Mouse (Mus musculus) left cerebral cortex, adult 8-10 months (tissue): ENCODE results near the gene Pde4b. TPM values are rescaled to one million over a fixed set of nuclear protein-coding genes. Genes with fewer than 3 reads are reported as not detected.

Experiments used
- DNase-seq, 2 experiments: peaks; one replicate each; pipeline ENCODE4 v3.0.0; 2022; ENCODE audit warnings: low spot score in 2 of 2
- total RNA-seq, 4 experiments: library from RNA; stranded (reverse); gene quantifications; 2 replicates each; pipeline ENCODE4 v1.2.4; 2022

The Pde4b gene
- total RNA-seq, 4 experiments from 2014 or later: 130 to 148 (median 137) TPM

DNA sequence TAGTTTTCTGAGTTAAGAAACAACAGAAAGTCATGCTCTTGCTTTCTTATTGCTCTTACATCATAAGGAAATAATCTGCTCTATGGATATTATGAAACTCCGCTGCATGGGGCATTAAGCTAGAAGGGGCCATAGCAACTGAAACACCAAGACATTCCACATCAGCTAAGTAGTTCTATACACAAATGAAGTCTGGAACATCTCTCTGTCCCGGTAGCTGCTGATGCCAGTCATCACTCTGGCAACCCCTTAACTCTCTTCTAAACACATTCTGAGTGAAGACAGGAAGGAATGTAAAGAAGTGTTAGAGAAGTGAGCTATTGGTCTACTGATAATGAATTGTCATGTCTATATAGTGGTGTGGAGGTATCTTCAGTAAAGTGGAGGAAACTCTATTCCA lies 88.6 kb downstream of the Pde4b start:
- no peak for DNase-seq

DNA sequence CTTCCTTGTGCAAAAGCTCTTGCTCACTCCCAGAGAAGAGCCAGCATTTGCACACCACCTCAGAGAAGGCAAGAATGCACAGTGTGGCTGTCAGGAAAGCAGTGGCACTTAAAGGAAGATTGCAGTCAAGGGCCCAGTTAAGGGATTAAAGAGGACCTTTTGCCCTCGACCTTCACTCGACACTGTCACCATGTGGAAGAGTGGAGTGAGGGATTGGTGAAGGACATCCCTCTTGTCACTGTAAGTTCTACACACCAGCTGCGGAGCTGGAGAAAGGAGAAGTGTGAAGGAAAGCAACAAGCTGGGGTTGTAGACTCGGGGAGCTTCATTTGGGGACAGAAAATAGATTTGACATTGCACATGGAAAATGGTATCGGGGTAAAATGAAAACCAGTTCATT lies 89.9 kb downstream of the Pde4b start:
- DNase-seq: no peak

DNA sequence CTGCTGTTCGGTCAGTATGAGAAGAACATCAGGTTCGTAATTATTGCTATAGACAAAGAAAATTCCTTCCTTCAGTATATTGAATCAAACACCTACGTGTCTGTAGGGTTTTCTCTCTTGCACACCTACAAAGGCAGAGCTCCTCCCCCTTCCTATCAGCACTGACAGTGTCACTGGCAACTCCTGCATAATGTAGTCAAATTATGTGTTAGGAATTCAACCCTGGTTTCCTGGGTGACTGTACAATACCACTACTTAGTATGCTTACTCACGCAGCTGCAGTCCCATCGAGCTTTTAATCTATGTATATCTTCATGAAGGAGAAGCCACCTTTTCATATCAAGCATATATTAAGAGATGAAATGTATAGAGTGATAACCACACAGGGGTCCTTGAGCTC lies 99.5 kb downstream of the Pde4b start:
- DNase-seq: no peak

DNA sequence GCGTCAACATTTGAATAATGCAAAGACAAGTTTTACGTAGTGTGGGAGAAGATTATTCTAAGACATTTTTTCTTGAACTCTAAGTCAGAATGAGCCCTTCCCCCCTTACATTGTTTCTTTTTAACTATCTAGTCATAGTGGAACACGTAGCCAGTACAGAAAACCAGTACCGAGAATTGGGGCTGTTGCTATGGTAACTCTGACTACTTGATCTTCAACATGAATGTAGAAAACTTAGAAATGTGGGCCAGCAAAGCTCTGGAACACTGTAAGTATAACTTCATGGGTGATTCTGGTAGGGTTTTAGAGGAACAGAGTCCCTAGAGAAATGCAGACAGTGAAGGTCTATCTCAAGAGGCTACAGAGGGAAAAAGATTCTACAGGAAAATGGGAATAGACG lies 110.4 kb downstream of the Pde4b start:
- no peak for DNase-seq

DNA sequence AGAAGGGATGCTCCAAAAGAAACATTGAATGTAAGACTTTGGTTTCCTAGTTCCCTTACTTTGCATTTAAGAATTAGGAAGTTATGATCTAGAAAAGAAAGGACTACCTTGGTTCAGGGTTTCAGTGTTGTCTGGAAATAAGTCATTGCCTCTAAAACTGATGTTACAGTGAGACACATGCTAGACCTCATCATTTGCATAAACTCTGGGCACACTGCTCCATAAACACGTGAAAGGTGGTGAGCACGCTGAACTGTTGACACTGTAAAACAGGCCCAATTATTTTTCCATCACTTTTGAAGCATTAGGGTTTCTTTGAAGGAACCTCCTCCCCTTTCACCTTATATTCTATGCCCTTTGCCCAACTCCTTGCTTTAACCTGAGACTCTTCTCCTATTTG lies 122.4 kb downstream of the Pde4b start:
- DNase-seq: no peak

DNA sequence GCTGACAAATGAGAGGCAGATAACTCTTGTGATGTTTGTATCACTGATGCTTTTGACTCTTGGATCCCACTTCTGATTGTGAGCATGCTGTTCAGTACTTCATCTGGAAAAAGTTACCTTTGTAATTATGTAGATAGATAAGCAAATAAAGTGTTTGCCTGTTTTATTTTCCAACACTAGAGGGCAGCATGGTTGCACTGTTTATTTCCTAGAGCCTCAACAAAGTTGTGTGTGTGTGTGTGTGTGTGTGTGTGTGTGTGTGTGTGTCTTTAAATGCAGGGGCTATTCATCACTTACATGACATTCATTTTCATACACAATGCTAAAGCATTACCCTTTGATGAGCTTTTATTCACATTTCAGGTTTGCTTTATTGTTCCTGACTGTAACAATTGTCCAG lies 139.4 kb downstream of the Pde4b start:
- no peak for DNase-seq

DNA sequence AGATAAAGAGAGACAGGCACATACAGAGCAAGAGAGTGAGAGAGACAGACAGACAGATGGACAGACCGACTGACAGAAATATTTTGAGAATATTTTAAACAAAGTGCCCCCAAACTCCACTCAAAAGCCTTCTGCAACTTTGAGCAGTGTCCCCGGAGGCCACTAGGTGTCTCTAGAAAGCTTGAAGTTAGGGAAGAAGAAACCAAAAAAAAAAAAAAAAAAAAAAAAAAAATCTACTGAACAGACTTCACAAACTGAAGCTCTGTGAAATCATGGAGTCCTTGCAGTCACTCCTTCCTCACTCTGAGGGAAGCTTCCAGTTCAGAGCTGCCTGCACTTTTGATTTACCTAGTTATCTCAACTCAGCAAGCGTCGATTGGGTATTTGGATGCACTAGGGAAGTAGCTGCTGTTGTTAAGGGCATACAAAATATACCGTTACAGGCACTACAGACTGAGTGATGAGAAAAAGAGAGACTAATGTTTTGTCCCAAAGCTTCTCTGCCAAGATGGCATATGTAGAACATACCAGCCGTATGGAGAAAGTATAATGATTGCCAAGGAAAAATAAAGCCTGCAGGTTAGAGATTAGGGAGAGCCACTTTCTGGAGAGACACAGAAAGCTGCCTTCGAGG lies 141.7 kb downstream of the Pde4b start:
- no peak for DNase-seq

DNA sequence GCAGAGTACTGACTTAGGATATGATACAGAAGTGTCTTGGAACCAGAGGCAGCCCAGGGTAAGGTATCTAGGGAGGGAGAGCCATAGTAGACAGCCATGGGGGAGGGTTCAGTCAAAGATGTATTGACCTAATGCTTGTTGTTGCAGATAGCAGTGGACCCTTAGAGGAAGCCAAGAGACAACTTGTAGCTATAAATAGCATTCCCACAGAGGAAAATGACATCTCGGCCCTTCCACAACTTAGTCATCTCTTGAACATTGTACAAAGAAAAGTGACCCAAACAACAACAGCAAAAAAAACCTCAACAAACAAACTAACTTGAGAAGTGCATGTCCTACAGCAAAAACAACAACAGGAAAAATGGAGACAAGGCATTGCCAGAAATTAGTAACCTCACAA lies 143.6 kb downstream of the Pde4b start:
- no peak for DNase-seq

DNA sequence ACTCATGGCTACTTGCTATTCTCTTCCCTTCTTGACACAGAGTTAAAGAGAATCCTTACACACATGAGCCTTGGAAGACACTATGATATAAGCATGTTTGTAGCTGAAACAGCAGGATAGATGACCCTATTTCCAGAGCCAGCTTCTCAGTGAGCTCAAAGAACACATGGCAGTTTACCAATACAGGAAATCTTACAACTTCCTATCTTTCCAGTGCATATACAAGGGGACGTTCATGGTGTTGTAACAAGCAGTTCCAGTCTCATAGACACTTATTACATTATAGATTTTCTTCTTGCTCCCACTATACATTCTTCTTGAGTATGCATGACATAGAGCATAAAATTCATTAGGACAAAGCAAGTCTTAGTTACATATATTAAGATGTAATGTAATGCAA lies 146.3 kb downstream of the Pde4b start:
- no peak for DNase-seq

DNA sequence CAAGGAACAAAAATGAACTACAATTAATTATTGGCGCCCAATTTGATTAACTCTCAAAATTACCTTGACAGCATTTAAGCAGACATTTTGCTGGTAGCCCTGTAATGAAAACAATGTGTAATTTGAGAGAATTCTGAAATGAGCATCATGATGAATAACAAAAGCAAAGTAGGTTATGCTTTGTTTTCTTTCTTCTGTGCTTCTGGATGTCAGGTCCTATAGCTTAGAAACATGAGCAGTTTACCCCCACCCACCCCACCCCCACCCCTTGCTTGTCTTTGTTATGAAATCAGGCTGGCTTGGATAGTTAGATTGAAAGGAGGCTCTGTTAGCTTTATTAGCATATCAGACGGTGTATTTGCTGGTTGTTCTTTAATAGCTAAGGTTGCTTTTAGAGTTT lies 147.8 kb downstream of the Pde4b start:
- DNase-seq: no peak

DNA sequence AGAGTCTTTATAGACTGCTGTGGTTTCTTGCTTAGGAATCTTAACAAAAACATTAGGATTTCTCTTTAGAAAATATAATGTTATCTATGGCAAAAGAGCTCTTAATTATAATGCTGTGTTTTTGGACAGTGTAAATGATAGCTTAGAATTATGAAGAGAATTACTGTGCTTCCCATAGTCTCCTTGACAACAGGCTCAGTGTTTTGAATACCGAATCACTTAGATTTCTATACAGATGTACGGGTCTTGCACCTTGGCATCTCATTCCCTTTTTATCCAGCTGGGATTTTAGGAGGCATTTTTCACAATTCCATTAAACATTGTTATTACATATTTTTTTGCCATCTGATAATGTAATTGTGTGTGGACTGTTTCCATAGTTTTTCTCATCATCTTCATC lies 151.8 kb downstream of the Pde4b start:
- DNase-seq: no peak

DNA sequence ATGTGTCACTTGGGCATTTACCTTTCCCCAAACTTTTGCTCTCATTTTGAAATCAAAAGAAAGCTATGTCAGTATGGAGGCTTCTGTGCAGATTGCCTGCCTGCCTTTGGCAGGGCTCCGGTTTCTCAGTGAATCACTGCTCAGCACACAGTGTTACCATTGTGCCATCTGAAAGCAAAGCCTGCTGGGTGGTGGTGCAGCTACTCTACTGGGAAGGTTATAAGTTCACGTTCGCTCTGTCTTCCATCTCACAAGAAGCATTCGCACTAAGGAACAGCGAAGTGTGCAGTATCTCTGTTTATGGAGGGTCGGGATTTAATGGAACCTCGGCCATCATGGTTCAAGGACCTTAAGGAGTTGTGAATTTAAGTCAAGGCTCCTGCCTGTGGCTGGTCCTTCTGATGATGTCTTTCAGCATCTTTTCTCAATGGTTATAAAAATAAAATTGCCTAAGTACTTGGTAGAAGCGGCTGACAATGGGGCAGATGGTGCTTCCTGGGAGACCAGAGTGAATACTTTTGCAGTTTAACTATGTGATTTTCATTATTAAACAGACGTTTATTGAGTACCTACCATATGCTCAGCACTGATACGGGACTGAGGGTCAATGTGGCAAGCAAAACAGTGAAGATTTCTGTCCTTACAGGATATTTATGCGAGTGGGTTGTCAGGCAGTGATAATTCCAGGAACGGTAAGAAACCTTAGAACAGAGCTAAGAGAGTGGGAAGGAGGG lies 152.5 kb downstream of the Pde4b start:
- DNase-seq: peak in 1 of 2 experiments; percentile 62

DNA sequence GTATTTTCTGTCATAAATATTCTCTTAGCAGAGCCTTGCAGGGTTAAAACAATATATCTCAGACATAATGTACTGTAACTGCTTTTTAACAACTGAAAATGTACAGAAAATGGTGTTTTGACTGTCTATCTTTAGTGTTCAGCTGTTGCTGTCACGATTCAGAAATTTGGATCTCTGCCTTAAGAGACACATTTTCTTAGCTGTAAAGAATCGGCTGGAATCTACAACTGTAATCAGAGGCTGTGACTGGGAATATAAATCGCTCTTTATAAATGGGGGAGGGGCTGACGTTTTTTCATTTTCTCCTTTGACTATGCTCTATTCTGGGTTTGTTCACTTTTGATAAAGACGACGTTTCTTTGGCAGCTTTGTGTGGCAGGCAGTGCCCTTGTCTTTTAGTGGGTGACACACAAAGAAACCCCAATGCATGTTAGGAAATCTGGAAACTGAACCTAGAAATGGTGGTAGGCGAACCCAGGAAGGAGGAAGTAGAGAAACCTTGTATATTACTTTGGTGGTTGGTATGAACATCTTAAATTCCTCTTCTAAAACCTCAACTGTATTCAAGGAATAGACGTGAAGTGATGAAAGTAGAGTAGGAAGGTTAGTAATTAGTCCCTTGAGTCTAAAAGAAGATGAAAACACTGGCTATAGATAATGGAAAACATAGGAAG lies 153.5 kb downstream of the Pde4b start:
- DNase-seq: no peak

DNA sequence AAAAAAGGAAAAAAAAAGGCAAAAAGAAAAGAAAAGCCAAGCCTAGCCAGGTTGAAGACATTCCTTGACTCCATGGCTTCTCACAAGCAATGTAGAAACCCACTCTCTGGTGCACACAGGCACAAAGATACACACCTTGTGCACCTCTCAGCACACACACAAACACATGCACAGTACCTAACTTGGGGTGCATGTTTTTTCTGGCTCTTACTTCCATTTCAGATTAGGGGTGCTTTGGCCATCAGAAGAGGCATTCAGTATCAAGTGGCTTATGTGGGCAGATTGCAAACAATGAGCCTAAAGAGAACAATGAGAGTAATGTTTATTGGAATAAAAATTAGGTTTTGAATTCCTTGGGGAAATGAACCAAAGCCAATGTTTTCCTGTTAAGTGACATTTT lies 166.7 kb downstream of the Pde4b start:
- DNase-seq: no peak

DNA sequence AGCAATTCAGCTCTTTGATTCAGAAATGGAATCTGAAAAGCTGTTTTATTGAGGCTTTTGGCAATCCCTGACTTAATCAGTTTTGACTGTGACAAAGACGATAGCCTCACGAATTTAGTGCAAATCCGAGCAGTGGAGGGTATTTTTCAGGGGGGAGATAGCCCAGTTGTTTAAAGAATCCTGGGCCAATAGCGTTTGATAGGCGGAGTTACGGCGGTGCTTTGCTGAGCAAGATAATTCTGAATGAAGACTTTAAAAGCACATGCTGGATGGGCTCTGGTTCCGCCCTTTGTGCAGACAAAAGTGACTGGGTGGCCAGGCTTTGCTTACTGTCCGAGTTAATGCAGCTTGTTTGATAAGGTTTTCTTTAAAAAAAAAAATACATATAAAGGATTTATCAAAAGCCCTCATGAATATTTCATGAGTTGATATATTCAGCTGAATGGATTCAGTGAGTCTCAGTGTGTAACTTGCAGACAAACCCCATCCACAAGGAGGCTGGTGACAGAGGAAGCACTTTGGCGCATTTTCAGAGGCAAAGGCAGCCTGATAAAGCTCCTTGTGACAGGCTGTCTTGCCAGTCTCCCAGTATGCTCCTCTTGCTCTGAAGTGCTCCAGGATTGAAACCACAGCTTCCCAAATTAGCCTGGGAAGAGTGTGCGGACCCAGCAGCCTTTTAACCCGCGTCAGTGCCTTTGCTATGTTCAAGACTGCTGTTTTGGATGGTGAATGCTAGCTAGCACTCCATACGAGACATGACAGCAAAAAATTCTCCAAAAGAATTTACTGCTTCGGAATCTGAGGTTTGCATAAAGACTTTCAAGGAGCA lies 167.3 kb downstream of the Pde4b start:
- DNase-seq: peak; percentile 41 to 45

DNA sequence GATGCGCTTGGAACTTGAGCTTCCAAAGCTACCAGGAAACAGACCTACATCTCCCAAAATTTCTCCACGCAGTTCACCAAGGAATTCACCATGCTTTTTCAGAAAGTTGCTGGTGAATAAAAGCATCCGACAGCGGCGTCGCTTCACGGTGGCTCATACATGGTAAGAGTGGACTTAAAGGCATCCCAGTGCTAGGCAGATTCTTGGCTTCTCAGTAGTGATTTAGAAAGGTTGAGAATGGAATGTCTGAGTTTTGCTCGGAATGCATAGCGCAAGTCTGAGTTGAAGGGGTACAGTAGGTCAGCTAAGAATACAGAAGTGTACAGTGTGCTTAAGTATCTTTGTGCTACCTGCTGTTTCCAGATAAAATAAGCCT lies 167.9 kb downstream of the Pde4b start:
- peak in 1 of 2 experiments; percentile 26 for DNase-seq

DNA sequence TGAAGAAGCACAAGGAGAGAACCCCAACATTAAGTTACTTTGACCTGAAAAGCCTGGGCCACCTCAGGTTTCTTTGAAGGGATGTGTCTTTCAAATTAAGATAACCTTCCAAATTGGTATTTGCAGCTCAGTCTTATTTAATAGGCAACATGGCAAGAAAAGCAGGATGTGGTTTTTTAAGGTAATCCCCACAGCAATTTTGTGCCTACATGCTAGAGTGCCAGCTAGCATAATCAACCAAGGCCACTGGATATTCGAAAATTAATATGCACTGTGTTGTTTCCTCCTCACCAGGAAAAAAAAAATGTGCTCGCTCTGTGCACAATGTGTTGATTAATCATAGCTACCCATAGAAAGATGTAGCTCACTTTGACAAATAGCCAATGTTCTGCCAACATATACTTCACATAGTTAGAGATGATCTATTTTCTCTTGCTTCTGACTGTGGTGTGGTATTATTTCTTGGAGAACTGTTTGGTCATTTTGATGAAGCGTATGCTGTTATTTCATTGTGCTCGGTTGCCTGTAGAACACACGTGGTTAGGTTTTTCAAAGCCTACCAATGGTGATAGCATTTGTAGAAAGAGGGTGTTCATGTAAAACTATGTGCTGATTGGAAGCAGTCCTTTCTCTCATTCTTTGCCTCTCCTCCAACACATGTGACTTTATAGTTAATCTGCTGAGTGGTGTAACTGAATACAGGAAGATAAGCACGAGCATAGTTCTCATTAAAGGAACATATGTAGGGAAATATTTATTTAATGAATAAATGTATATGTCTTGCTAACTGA lies 169.0 kb downstream of the Pde4b start:
- DNase-seq: no peak

DNA sequence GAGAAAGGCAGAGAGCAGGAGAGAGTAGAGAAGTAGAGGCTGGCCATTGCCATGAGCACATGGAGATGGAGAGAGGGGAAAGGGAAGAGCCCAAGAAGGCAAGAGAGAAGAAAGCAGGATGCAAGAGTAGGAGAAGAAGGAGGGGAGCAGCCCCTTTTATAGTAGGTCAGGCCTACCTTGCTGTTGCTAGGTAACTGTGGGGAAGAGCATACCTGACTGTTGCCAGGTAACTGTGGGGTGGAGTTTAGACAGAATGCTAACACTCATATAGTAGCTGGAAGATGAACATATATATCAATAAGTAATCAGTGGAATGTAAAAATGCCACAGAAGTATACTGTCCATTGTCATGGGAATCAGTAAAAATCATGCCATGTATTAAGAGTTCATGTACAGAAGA lies 172.9 kb downstream of the Pde4b start:
- no peak for DNase-seq

DNA sequence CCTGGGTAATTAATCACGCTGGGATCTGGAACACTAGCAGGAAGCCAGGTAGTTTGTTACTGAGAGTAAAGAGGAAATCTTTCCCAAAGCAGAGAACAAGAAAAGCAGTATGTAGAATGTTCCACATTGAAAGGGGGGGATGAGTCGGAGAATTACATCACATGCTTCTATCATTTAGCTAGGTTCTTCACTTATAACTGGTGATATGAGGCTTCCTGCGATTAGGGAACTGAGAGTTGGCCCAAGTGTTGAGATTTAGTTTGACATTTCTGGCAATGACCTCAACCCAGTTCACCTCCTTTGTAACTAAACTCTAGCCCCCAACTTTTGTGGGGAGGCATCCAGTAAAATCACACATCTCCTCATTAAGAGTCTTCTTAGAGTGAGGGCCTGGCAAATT lies 185.0 kb downstream of the Pde4b start:
- DNase-seq: no peak

DNA sequence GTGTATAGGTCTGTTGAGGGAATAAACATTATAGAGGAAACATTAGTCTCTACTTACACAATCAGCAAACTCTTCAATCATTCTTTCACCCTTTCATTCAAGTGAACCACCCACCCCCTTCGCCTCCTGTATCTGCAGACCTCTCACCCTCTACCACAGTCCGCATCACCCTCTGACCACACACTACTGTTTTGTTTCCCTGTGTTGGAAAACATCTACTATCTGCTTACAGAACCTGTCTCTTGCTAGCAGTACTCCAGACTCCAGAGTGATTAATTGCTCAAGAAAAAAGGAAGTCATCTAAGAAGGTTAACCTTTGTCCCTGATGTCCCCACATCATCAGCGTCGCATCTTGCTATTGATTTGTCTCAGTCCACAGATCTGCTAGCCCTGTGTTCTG lies 185.4 kb downstream of the Pde4b start:
- no peak for DNase-seq

DNA sequence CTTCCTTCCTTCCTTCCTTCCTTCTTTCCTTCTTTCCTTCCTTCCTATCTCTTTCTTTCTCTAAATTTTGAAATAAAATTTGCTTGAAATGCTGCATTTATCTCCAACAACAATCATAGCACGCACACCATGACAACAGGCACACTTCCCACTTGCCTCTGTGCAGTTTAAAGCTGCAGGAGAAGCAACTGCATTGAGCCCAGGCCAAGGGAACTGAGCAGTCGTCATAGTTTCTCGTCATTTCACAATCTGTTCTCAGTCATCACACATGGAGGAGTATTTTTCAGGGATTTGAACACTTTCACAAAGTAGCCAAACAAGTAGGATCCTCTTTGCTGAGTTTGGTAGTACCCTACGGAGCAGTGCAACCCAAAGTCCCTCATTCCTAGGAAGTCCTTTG lies 188.4 kb downstream of the Pde4b start:
- DNase-seq: peak in 1 of 2 experiments; percentile 44
